Mouse (Mus musculus) hindbrain, embryonic 16.5 days (tissue): ENCODE results near the gene Syt1. TPM values are rescaled to one million over a fixed set of nuclear protein-coding genes. Genes with fewer than 3 reads are reported as not detected.

Source experiments
- ATAC-seq: fragments of 200-750 bp; cut with Nextera tagmentation; 2 replicates; pipeline ENCODE4 v1.8.0; 2017; ENCODE audit warnings: moderate TSS enrichment, moderate library complexity
- H3K27ac ChIP-seq: fragments of 300-500 bp; sonication (generic); 2 replicates; pipeline ENCODE4 v1.5.1; 2014; ENCODE audit warnings: low read depth, mild to moderate bottlenecking, control low read depth, low read length, moderate library complexity
- H3K27me3 ChIP-seq: fragments of 300-500 bp; sonication (generic); replicated peaks from 2 replicates; pipeline ENCODE4 v1.6.1; 2014; ENCODE audit warnings: low read length; ENCODE audit not compliant: control insufficient read depth, insufficient read depth
- H3K36me3 ChIP-seq: fragments of 300-500 bp; sonication (generic); 2 replicates; pipeline ENCODE4 v1.6.1; 2014; ENCODE audit warnings: mild to moderate bottlenecking, low read length, moderate library complexity, mixed read lengths; ENCODE audit not compliant: control insufficient read depth, insufficient read depth
- H3K4me1 ChIP-seq: fragments of 300-500 bp; sonication (generic); 2 replicates; pipeline ENCODE4 v1.6.1; 2014; ENCODE audit warnings: low read depth, low read length; ENCODE audit not compliant: control insufficient read depth, insufficient read depth
- H3K4me2 ChIP-seq: fragments of 300-500 bp; sonication (generic); 2 replicates; pipeline ENCODE4 v1.6.1; 2014; ENCODE audit warnings: mild to moderate bottlenecking, low read length, control low read depth, moderate library complexity
- H3K4me3 ChIP-seq: fragments of 300-500 bp; sonication (generic); 2 replicates; pipeline ENCODE4 v1.5.1; 2014; ENCODE audit warnings: mild to moderate bottlenecking, low read length, control low read depth, moderate library complexity
- H3K9ac ChIP-seq: fragments of 300-500 bp; sonication (generic); 2 replicates; pipeline ENCODE4 v1.6.1; 2014; ENCODE audit warnings: low read depth, mild to moderate bottlenecking, control low read depth, low read length, moderate library complexity
- H3K9me3 ChIP-seq: fragments of 300-500 bp; sonication (generic); 2 replicates; pipeline ENCODE4 v1.6.1; 2014; ENCODE audit warnings: mild to moderate bottlenecking, low read length, moderate library complexity; ENCODE audit not compliant: control insufficient read depth
- WGBS: fragments of 180-500 bp; shearing (Covaris S2); extraction: QIAGEN DNeasy Blood & Tissue Kit; methylation state at CpG from one replicate; pipeline ENCODE4 v1.1.7; 2014; 5-methylcytosine and 5-hydroxymethylcytosine counted together
- polyA plus RNA-seq: library from polyadenylated mRNA; unstranded; fragments of >200 nt; fragmentation: Nextera tagmentation; extraction: Ambion mirVana; gene quantifications from 2 replicates; pipeline ENCODE4 v1.2.1, GENCODE M21; 2015

Gene Syt1
- polyA plus RNA-seq, 1 experiment from 2014 or later: 149 TPM

GRCm38 (mm10) chr10:108753304-108753703, 257.5 kb downstream of the Syt1 start:
- H3K4me3 ChIP-seq: no peak overlapping the region
- no peaks in the 10 kb centered on the region for H3K36me3 ChIP-seq
- no peaks in the 10 kb centered on the region for H3K4me1 ChIP-seq
- WGBS: 79% methylated on average over 2 of the region's 2 CpGs
- H3K27ac ChIP-seq: no peak overlapping the region
- H3K9me3 ChIP-seq: no peaks in the 10 kb centered on the region
- H3K9ac ChIP-seq: no peak overlapping the region
- no peaks in the 10 kb centered on the region for H3K27me3 ChIP-seq
- H3K4me2 ChIP-seq: no peak overlapping the region
- no peak for ATAC-seq

- Histone ChIP-seq H3K4me1 (no peaks in the 10 kb centered on the region), H3K27me3 (no peaks in the 10 kb centered on the region), H3K9ac (no peak overlapping the region), H3K36me3 (no peaks in the 10 kb centered on the region), H3K9me3 (no peaks in the 10 kb centered on the region), H3K27ac (no peak overlapping the region), H3K4me3 (no peak overlapping the region), H3K4me2 (no peak overlapping the region)
- 86% methylated on average over 2 of the region's 2 CpGs for WGBS
- ATAC-seq: no peak
These were observed 267.0 kb downstream of the Syt1 start for GRCm38 (mm10) chr10:108743759-108744158.

- Histone ChIP-seq H3K4me3 (no peak overlapping the region), H3K4me1 (no peaks in the 10 kb centered on the region), H3K4me2 (no peak overlapping the region), H3K9me3 (no peaks in the 10 kb centered on the region), H3K27ac (no peak overlapping the region), H3K36me3 (no peaks in the 10 kb centered on the region), H3K9ac (no peak overlapping the region), H3K27me3 (no peaks in the 10 kb centered on the region)
- WGBS: 55% methylated on average over 2 of the region's 2 CpGs
- ATAC-seq: 0 out of 2 replicates have a peak, but pooled peaks have one; percentile 24
These were observed 276.8 kb downstream of the Syt1 start for GRCm38 (mm10) chr10:108733982-108734381.

- Histone ChIP-seq H3K4me1 (no peaks in the 10 kb centered on the region), H3K9me3 (no peaks in the 10 kb centered on the region), H3K36me3 (no peaks in the 10 kb centered on the region), H3K9ac (no peak overlapping the region), H3K27ac (no peak overlapping the region), H3K4me2 (no peak overlapping the region), H3K27me3 (no peaks in the 10 kb centered on the region), H3K4me3 (no peak overlapping the region)
- 56% methylated on average over 8 of the region's 8 CpGs for WGBS
- no peak for ATAC-seq
These were observed 281.8 kb downstream of the Syt1 start for GRCm38 (mm10) chr10:108728961-108729360.

GRCm38 (mm10) chr10:108726391-108726790, 284.4 kb downstream of the Syt1 start:
- Histone ChIP-seq H3K4me2 (no peak overlapping the region), H3K9me3 (no peaks in the 10 kb centered on the region), H3K4me1 (no peaks in the 10 kb centered on the region), H3K27ac (no peak overlapping the region), H3K36me3 (no peaks in the 10 kb centered on the region), H3K4me3 (no peak overlapping the region), H3K9ac (no peak overlapping the region), H3K27me3 (no peaks in the 10 kb centered on the region)
- WGBS: 87% methylated on average over 4 of the region's 4 CpGs
- no peak for ATAC-seq

- no peak for ATAC-seq
- H3K9me3 ChIP-seq: no peaks in the 10 kb centered on the region
- H3K9ac ChIP-seq: no peak overlapping the region
- no peak overlapping the region for H3K4me2 ChIP-seq
- no peak overlapping the region for H3K27ac ChIP-seq
- no peaks in the 10 kb centered on the region for H3K27me3 ChIP-seq
- WGBS: 81% methylated on average over 3 of the region's 3 CpGs
- H3K36me3 ChIP-seq: no peaks in the 10 kb centered on the region
- no peak overlapping the region for H3K4me3 ChIP-seq
- H3K4me1 ChIP-seq: no peaks in the 10 kb centered on the region
These were observed 285.9 kb downstream of the Syt1 start for GRCm38 (mm10) chr10:108724878-108725277.

- ATAC-seq: no peak
These were observed 300.3 kb downstream of the Syt1 start for GRCm38 (mm10) chr10:108710514-108710913.

GRCm38 (mm10) chr10:108705658-108706057, 305.1 kb downstream of the Syt1 start:
- Histone ChIP-seq H3K4me2 (no peak overlapping the region), H3K9me3 (no peaks in the 10 kb centered on the region), H3K27ac (no peak overlapping the region), H3K27me3 (no peaks in the 10 kb centered on the region), H3K9ac (no peak overlapping the region), H3K4me3 (no peak overlapping the region), H3K36me3 (no peaks in the 10 kb centered on the region), H3K4me1 (peaks cover 4% of the 10 kb centered on the region; the same call in 1 of the 2 replicates)
- no peak for ATAC-seq
- WGBS: 93% methylated on average over 3 of the region's 3 CpGs

More at GRCm38 (mm10) chr10:108710514-108710913, 300.3 kb downstream of the Syt1 start:
- no peaks in the 10 kb centered on the region for H3K4me1 ChIP-seq
- no peaks in the 10 kb centered on the region for H3K9me3 ChIP-seq
- H3K27me3 ChIP-seq: no peaks in the 10 kb centered on the region
- no peak overlapping the region for H3K4me3 ChIP-seq
- no peaks in the 10 kb centered on the region for H3K36me3 ChIP-seq
- no peak overlapping the region for H3K9ac ChIP-seq
- no peak overlapping the region for H3K27ac ChIP-seq
- no peak overlapping the region for H3K4me2 ChIP-seq
- WGBS: 71% methylated on average over 5 of the region's 5 CpGs

GRCm38 (mm10) chr10:108701361-108702128, 309.2 kb downstream of the Syt1 start:
- Histone ChIP-seq H3K9ac (peak overlapping the region; percentile 27; the same call in 1 of the 2 replicates), H3K27ac (peak overlapping the region; percentile 66), H3K4me1 (peaks cover 4% of the 10 kb centered on the region; the same call in 1 of the 2 replicates), H3K4me3 (no peak overlapping the region), H3K36me3 (no peaks in the 10 kb centered on the region), H3K4me2 (peak overlapping the region; percentile 32), H3K9me3 (no peaks in the 10 kb centered on the region), H3K27me3 (no peaks in the 10 kb centered on the region)
- 26% methylated on average over 14 of the region's 14 CpGs for WGBS
- ATAC-seq: 0 out of 2 replicates have a peak, but pooled peaks have one; percentile 21
